8 mouse cellular contexts compared by ENCODE assay signal in the genomic region with DNA sequence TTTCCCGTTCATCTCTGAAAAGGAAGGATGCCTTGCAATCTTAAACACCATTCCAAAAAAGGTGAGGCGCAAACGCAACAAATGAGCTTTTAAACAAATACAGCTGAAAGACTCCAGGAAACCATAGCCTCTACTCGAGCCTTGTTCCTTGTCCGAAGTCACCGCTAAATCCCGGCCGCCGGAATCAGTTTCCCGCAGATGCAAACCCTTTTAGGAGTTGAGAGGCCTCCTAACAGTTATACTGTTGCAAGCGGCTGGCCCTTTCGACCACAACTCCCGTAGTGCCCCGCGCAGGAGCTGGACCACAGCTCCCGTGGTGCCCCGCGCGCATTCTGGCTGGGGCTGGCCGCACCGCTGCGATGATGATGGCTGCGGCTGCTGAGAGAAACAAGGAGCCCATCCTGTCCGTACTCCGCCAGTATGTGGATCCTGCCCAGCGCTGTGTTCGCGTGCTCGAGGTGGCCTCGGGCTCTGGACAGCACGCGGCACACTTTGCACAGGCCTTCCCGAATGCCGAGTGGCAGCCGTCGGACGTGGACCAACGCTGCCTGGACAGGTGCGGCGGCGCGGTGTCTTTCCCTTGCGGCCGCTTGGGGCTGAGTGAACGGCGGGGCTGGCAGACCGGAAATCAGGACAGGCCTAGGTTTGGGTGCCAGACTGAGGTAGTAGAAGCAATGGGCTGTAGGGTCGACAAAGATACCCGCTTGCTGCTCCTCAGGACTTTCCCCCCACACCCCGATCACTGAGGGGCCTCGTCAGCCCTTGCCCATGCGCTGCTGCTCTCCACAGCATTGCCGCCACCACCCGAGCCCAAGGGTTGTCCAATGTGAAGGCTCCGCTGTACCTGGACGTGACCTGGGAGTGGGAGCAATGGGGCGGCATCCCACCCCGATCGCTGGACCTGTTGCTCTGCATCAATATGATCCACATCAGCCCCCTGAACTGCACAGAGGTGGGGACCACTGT. TPM values are rescaled to one million over a fixed set of nuclear protein-coding genes. Genes with fewer than 3 reads are reported as not detected.
DNase-seq lines count a peak whose midpoint lies in the region; ATAC-seq lines count a peak whose summit lies in the region.

No protein-coding gene starts in this region.

- H3K9me3 ChIP-seq in forebrain, embryonic 10.5 days = no peaks in the 10 kb centered on the region
- H3K9me3 ChIP-seq in heart, embryonic 15.5 days (replicated peaks) = no peaks in the 10 kb centered on the region
- H3K9me3 ChIP-seq in liver, embryonic 13.5 days (replicated peaks) = no peaks in the 10 kb centered on the region
- H3K9me3 ChIP-seq in stomach, embryonic 14.5 days (ENCODE audit: control insufficient read depth, low read depth, low read length) = no peaks in the 10 kb centered on the region

- peak overlapping the region; percentile 92 for H3K4me2 ChIP-seq in heart, embryonic 15.5 days
- H3K4me2 ChIP-seq in liver, embryonic 13.5 days = peak overlapping the region; percentile 93
- peak overlapping the region; percentile 91 for H3K4me2 ChIP-seq in stomach, embryonic 14.5 days (replicated peaks; ENCODE audit: low read depth, low read length)

- H3K4me3 ChIP-seq in forebrain, embryonic 10.5 days = peak overlapping the region; percentile 85
- H3K4me3 ChIP-seq in heart, embryonic 15.5 days = peak overlapping the region; percentile 94
- peak overlapping the region; percentile 84 for H3K4me3 ChIP-seq in liver, embryonic 13.5 days (replicated peaks)
- H3K4me3 ChIP-seq in stomach, embryonic 14.5 days (ENCODE audit: low read depth, low read length) = peak overlapping the region; percentile 70

- whole genome bisulfite sequencing in forebrain, embryonic 10.5 days = under 1% methylated on average over 59 of the region's 59 CpGs
- WGBS in heart, embryonic 15.5 days = 2% methylated on average over 59 of the region's 59 CpGs
- WGBS in liver, embryonic 13.5 days (ENCODE audit: insufficient replicate concordance) = 1% methylated on average over 59 of the region's 59 CpGs
- WGBS in stomach, embryonic 14.5 days = 1% methylated on average over 59 of the region's 59 CpGs

- peak overlapping the region; percentile 81 for H3K9ac ChIP-seq in heart, embryonic 15.5 days
- H3K9ac ChIP-seq in liver, embryonic 13.5 days = peak overlapping the region; percentile 83
- peak overlapping the region; percentile 37 for H3K9ac ChIP-seq in stomach, embryonic 14.5 days (replicated peaks; ENCODE audit: low read depth, low read length)

- peak overlapping the region; percentile 94 for H3K27ac ChIP-seq in forebrain, embryonic 10.5 days
- peak overlapping the region; percentile 96 for H3K27ac ChIP-seq in heart, embryonic 15.5 days
- peak overlapping the region; percentile 91 for H3K27ac ChIP-seq in liver, embryonic 13.5 days
- H3K27ac ChIP-seq in stomach, embryonic 14.5 days (ENCODE audit: low read length) = peak overlapping the region; percentile 94

- H3K27me3 ChIP-seq in forebrain, embryonic 10.5 days (ENCODE audit: poor library complexity, severe bottlenecking) = no peaks in the 10 kb centered on the region
- no peaks in the 10 kb centered on the region for H3K27me3 ChIP-seq in heart, embryonic 15.5 days
- H3K27me3 ChIP-seq in liver, embryonic 13.5 days = no peaks in the 10 kb centered on the region
- H3K27me3 ChIP-seq in stomach, embryonic 14.5 days (ENCODE audit: control insufficient read depth, insufficient read depth, low read length) = no peaks in the 10 kb centered on the region

- peaks cover 56% of the 10 kb centered on the region for H3K4me1 ChIP-seq in forebrain, embryonic 10.5 days
- peaks cover 26% of the 10 kb centered on the region for H3K4me1 ChIP-seq in heart, embryonic 15.5 days (replicated peaks)
- H3K4me1 ChIP-seq in liver, embryonic 13.5 days (replicated peaks) = peaks cover 49% of the 10 kb centered on the region
- H3K4me1 ChIP-seq in stomach, embryonic 14.5 days (ENCODE audit: control insufficient read depth, insufficient read depth, low read length) = peaks cover 9% of the 10 kb centered on the region; the same call in 1 of the 2 replicates

- peak; percentile 84 for ATAC-seq in CD4-positive, CD25-positive, alpha-beta regulatory T cell, adult 4 months
- peak; percentile 89 for ATAC-seq in heart, embryonic 15.5 days (replicated peaks; ENCODE audit: insufficient number of reproducible peaks, insufficient read depth, low FRiP score, low read depth)
- peak; percentile 85 for ATAC-seq in liver, embryonic 13.5 days (ENCODE audit: low read depth)
- ATAC-seq in stomach, embryonic 14.5 days (ENCODE audit: insufficient number of reproducible peaks, insufficient read depth, low FRiP score, low read depth) = peak; percentile 94

- H3K36me3 ChIP-seq in forebrain, embryonic 10.5 days (replicated peaks) = peaks cover 33% of the 10 kb centered on the region
- no peaks in the 10 kb centered on the region for H3K36me3 ChIP-seq in heart, embryonic 15.5 days
- peaks cover 17% of the 10 kb centered on the region for H3K36me3 ChIP-seq in liver, embryonic 13.5 days
- H3K36me3 ChIP-seq in stomach, embryonic 14.5 days (ENCODE audit: control insufficient read depth, insufficient read depth, low read length) = peaks cover 13% of the 10 kb centered on the region

- DNase-seq in c-Kit-positive CD71-negative TER-119-negative erythroid progenitor cells, embryonic 14.5 days (ENCODE audit: low read depth) = peak; percentile 71
- peak; percentile 91 for DNase-seq in forebrain, embryonic 10.5 days (ENCODE audit: extremely low spot score, low spot score)
- peak; percentile 92 to 95 for DNase-seq in kidney, postnatal 25 days
- DNase-seq in liver, embryonic 13.5 days = peak; percentile 84
- DNase-seq in natural killer cell, adult 2 months (ENCODE audit: low spot score in 2 of 2) = peak; percentile 83 to 84

RNA-seq across cellular contexts. Expression of a gene that starts 0.6 kb away (rescaled TPM):
- polyA plus RNA-seq in CD4-positive, CD25-positive, alpha-beta regulatory T cell, adult 4 months (2017; shearing (Covaris generic)) = 100 to 1,000 TPM in 1 of 2 experiments, 10 to 100 TPM in 1; 82.7 to 124 TPM
- 76.7 and 79.1 TPM in 2 replicates for polyA plus RNA-seq in forebrain, embryonic 10.5 days (2016; fragmentation: Nextera tagmentation; extraction: Ambion mirVana)
- 29.3 and 35.1 TPM in 2 replicates for polyA plus RNA-seq in heart, embryonic 15.5 days (2015; fragmentation: Nextera tagmentation; extraction: Ambion mirVana)
- 43.9 and 46.9 TPM in 2 replicates for polyA plus RNA-seq in liver, embryonic 13.5 days (2015; fragmentation: Nextera tagmentation; extraction: Ambion mirVana)
- 66.9 and 67.5 TPM in 2 replicates for polyA plus RNA-seq in stomach, embryonic 14.5 days (2014; fragmentation: Nextera tagmentation; extraction: Ambion mirVana)

RNA-seq across cellular contexts. Expression of a gene that starts 5.2 kb away (rescaled TPM):
- polyA plus RNA-seq in CD4-positive, CD25-positive, alpha-beta regulatory T cell, adult 4 months (2017; shearing (Covaris generic)) = 1 to 10 TPM in 1 of 2 experiments, under 1 TPM in 1; 0.94 to 1.3 TPM
- polyA plus RNA-seq in forebrain, embryonic 10.5 days (2016; fragmentation: Nextera tagmentation; extraction: Ambion mirVana) = 4.0 and 4.2 TPM in 2 replicates
- 0.24 and 0.28 TPM in 2 replicates for polyA plus RNA-seq in heart, embryonic 15.5 days (2015; fragmentation: Nextera tagmentation; extraction: Ambion mirVana)
- 0.65 and 1.00 TPM in 2 replicates for polyA plus RNA-seq in liver, embryonic 13.5 days (2015; fragmentation: Nextera tagmentation; extraction: Ambion mirVana)
- polyA plus RNA-seq in stomach, embryonic 14.5 days (2014; fragmentation: Nextera tagmentation; extraction: Ambion mirVana) = 0.52 and 0.65 TPM in 2 replicates

RNA-seq across cellular contexts. Expression of a gene that starts 6.9 kb away (rescaled TPM):
- polyA plus RNA-seq in CD4-positive, CD25-positive, alpha-beta regulatory T cell, adult 4 months (2017; shearing (Covaris generic)) = 1 to 10 TPM; 2.7 to 5.5 TPM
- polyA plus RNA-seq in forebrain, embryonic 10.5 days (2016; fragmentation: Nextera tagmentation; extraction: Ambion mirVana) = 20.0 and 21.9 TPM in 2 replicates
- 176 and 203 TPM in 2 replicates for polyA plus RNA-seq in heart, embryonic 15.5 days (2015; fragmentation: Nextera tagmentation; extraction: Ambion mirVana)
- polyA plus RNA-seq in liver, embryonic 13.5 days (2015; fragmentation: Nextera tagmentation; extraction: Ambion mirVana) = 62.1 and 66.2 TPM in 2 replicates
- polyA plus RNA-seq in stomach, embryonic 14.5 days (2014; fragmentation: Nextera tagmentation; extraction: Ambion mirVana) = 23.2 and 23.3 TPM in 2 replicates

RNA-seq across cellular contexts. Expression of a gene that starts 14.2 kb away (rescaled TPM):
- polyA plus RNA-seq in CD4-positive, CD25-positive, alpha-beta regulatory T cell, adult 4 months (2017; shearing (Covaris generic)) = 1 to 10 TPM; 3.4 to 6.8 TPM
- polyA plus RNA-seq in forebrain, embryonic 10.5 days (2016; fragmentation: Nextera tagmentation; extraction: Ambion mirVana) = 63.3 and 73.0 TPM in 2 replicates
- polyA plus RNA-seq in heart, embryonic 15.5 days (2015; fragmentation: Nextera tagmentation; extraction: Ambion mirVana) = 12.1 and 18.5 TPM in 2 replicates
- 10.2 and 12.5 TPM in 2 replicates for polyA plus RNA-seq in liver, embryonic 13.5 days (2015; fragmentation: Nextera tagmentation; extraction: Ambion mirVana)
- polyA plus RNA-seq in stomach, embryonic 14.5 days (2014; fragmentation: Nextera tagmentation; extraction: Ambion mirVana) = 20.1 and 22.5 TPM in 2 replicates

RNA-seq across cellular contexts. Expression of a gene that starts 30.8 kb away (rescaled TPM):
- 10 to 100 TPM; 19.1 to 47.0 TPM for polyA plus RNA-seq in CD4-positive, CD25-positive, alpha-beta regulatory T cell, adult 4 months (2017; shearing (Covaris generic))
- 28.0 and 31.2 TPM in 2 replicates for polyA plus RNA-seq in forebrain, embryonic 10.5 days (2016; fragmentation: Nextera tagmentation; extraction: Ambion mirVana)
- 24.2 and 26.1 TPM in 2 replicates for polyA plus RNA-seq in heart, embryonic 15.5 days (2015; fragmentation: Nextera tagmentation; extraction: Ambion mirVana)
- 12.8 and 13.5 TPM in 2 replicates for polyA plus RNA-seq in liver, embryonic 13.5 days (2015; fragmentation: Nextera tagmentation; extraction: Ambion mirVana)
- 11.2 and 13.6 TPM in 2 replicates for polyA plus RNA-seq in stomach, embryonic 14.5 days (2014; fragmentation: Nextera tagmentation; extraction: Ambion mirVana)

Comparison
In these comparisons a context has a peak if more than half of its experiments do, and no peak if none do; other contexts are left out.
1. Peak in every context shown above with its lines: DNase-seq, ATAC-seq, H3K4me3 ChIP-seq and H3K27ac ChIP-seq.